Mouse (Mus musculus) cerebellum, postnatal 10 days (tissue): ENCODE measurements around the gene Fam209.
A peak's percentile ranks its signal among the peaks of the same experiment; 100 is the strongest.

Experiments used
- DNase-seq, 2 experiments: peaks; one replicate each; pipeline ENCODE4 v3.0.0; 2021; ENCODE audit warnings: mixed read lengths in 2 of 2

Fam209 gene

GRCm38 (mm10) chr2:172477860-172478259 lies 5.5 kb downstream of the Fam209 start:
- DNase-seq, result peak; percentile 71 to 80

DNA sequence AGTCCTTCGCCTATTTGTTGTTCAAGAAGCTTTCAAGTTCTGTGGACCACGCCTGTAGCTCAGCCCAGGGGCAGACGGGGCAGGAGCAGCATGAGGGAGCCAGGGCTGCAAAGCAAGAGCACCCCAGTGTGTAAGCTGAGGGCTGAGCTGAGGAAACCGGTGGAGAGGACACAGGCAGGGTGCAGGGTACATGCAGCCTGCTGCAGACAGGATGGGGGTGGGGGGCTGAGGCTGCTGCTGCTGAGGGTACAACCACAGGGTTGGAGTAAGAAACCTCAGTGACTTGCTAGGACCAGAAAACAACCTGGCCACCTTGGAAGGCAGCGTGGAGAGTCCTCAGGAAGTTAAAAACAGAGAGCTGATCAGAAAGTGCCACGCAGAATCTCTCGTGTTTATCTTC lies 8.0 kb downstream of the Fam209 start:
- no peak for DNase-seq

GRCm38 (mm10) chr2:172481654-172482385 lies 9.5 kb downstream of the Fam209 start:
- no peak for DNase-seq

DNA sequence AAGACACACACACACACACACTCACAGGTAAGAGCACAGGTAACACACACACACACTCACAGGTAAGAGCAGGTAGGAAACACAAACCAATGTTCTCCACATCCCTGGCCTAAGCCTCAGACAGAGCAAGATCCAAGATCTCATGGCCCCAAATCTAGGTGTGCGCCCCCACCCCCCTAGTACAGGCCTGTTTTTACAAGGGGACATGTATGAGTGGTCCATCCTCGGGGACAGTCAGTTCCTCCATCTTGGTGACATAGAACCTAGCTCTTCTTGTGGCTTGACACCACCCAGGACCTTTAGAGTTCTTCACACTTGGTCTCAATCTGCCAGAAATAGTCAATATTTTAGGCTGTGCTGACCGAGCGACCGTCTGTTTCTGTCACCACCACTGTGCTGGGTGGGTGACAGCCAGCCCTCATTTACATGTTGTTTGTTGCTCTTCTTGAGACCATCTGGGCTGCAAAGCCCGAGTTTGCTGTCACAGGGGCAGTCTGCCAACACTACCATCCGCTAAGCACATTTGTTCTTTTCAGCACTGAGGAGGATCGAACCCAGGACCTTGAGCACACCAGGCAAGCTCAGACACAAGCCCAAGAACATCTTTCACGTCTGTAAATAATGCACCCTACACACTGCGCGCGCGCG lies 11.6 kb downstream of the Fam209 start:
- DNase-seq, result peak; percentile 72 to 83

DNA sequence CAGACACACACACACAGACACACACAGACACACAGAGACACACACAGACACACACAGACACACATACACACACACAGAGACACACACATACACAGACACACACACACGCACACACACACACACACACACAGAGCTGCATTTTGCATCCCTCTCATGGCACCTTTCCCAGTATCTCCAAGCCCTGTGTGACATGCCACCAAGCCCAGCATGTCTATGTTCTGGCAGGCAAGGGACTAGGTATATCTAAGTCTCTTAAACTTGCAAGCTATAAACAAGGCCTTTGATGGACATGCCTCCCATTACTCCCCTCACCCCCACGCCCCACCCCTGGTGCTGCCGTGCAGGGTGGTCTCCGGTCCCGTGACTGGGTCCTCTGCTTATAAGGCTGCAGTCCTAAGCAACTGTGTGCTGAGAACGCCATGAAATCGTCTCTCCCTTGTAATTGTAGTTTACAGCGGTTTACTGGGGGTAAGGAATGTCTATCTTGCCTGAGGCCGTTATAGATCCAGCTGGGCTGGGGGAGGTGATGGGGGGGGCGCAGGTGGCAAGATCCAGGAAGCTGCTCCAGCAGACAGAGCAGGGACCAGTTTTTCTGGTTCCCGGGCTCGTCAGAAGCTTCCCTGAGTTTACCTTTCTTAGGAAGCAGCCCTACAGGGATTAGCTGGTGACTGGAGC lies 12.5 kb downstream of the Fam209 start:
- DNase-seq, result no peak

DNA sequence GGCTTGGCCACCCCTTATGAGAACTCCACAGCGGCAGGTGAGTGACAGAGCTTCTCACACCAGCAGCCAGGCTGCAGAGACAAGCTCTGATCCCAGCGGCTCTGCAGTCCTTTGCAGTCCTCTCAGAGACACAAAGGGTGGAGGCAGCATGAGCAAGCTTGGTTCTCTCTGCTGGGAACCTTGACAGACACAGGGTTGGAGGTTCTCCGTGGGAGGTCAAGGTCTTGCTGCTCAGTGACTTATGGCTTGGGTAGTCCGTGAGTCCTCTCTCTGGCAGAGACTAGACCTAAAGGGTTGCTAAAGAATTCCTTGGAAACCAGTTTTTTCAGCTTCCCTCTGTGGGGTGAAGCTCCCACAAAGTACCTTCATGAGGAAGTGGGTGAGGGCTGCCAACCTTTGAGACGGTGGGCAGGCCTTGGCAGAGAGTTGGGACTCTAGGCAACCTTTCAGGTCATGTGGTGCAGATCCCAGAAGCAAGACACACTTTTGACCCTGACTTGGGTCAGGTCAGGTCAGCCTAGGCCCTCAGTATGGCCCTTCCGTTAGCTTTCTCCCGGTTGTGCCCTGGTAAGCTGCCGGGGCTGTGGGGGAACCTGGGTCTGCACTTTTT lies 24.5 kb downstream of the Fam209 start:
- no peak for DNase-seq

DNA sequence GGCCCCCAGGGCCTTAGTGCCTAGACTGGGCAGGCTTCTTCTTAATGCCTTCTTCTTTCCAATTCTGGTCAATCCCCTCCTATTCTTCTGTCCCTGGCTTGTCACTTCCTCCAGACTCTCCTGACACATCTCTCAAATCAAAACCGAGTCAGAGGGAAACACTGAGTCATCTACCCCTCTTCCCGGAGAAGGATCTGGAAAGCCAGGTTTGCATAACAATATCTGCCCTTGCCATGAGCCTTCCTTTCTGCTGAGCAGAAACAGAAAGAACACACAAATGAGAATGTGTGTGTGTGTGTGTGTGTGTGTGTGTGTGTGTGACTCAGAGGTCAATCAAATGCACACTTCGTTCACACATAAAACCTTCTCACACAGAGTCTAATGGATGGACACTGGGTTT lies 26.5 kb downstream of the Fam209 start:
- no peak for DNase-seq

GRCm38 (mm10) chr2:172500752-172501316 lies 28.5 kb downstream of the Fam209 start:
- no peak for DNase-seq

DNA sequence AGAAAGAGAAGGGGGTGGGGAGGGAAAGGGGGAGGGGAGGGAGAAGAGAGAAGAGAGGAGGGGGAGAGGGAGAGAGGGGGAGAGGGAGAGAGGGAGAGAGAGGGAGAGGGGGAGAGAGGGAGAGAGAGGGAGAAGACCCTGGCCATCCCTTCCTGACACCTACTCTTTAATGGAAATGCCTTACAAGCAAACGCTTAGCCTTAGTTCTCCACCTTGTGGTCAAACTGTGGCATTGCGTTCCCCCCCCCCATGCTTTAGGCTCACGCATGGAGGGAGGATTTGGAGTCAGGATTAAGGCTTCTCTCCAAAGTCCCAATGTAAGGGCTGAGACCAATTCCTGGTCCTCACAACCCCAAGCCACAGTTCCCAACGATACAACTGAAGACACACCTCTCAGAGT lies 29.0 kb downstream of the Fam209 start:
- peak; percentile 63 to 71 for DNase-seq

DNA sequence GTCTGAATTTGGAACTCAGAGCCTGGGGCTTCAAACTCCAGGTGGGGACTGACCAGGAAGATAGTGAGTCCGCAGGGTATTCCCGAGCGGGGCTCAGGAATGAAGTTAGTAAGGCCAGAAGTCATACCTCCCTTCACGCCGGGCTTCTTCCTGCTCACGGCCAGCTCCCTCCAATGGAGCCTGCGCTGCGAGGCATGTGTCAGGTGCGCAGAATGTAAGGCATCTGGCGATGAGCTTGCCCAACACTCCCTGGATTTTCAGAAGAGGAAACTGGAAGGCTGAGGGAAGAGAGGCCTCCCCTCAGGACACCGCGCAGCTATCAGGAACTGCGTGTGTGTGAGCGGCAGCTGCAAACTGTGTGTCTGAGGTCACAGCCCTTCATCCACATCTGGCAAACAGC lies 29.8 kb downstream of the Fam209 start:
- no peak for DNase-seq

DNA sequence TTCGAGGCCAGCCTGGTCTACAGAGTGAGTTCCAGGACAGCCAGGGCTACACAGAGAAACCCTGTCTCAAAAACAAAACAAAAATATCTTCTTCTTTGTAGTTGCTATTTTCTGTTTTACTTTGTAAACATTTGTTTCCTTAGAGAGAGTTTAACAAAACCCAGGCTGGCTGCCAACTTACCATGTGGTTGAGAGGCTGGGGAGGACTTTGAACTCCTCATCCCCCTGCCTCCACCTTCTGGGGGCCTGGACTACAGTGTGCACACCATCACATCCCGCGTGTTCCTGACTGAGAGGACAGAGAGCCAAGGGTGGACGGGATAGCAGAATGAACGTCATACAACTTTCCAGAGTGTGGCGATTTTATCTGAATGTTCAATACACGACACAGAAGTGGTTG lies 33.8 kb downstream of the Fam209 start:
- DNase-seq, result no peak

DNA sequence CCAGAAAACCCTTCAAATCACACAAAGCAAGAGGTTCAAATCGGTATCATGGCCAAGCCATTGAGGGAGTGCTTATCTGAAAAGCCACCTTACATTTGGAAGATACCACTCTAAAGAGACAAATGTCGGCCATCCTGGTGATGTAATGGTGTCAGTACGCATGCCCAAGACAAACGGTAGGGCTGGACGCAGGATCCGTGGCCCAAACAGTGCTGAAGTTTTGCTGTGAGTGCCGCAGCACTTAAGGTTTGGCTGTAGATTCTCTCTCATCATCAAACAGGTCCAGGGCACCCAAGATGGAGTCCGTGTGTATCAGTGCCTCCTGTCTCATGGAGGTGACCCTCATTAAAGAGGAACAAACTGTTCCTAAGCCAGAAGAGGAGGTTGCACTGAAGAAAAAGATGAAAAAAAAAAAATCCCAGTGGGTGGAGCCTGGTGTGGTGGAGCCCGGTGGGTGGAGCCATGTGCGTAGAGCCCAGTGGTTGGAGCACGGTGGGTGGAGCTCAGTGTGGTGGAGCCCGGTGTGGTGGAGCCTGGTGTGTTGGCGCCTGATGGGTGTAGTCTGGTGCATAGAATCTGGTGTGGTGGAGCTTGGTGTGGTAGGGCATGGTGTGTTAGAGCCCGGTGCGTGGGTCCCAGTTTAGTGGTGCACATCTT lies 37.9 kb downstream of the Fam209 start:
- no peak for DNase-seq

- no peak for DNase-seq
Measured at GRCm38 (mm10) chr2:172510899-172511298, 38.6 kb downstream of the Fam209 start.

DNA sequence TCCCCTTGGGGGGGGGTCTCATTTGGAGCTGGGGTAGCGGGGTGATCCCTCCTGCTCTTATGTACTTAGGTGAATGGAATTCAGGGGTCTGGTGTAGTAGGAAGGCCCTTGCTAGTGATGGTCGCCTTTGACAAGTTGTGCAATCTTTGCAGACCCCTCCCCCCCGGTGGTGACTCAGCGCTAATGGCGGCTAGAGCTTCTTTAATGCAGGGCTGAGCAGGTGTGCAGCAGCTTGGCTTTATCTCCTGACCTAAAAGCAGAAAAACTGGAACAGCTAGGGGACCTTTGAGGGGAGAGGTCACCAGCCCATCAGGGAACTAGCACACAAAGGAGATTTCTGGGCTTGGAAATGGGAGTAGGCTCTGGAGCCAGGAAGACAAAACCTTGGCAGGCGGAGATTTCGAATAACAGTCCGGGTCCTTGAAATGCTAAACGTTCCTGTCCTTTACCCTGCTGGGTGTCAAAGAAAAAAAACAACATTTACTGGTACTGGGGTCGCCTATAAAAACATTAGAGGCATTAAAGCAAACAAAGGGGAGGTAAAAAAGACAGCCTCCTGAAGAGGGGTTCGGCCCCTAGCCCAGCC lies 44.2 kb downstream of the Fam209 start:
- DNase-seq, result no peak

DNA sequence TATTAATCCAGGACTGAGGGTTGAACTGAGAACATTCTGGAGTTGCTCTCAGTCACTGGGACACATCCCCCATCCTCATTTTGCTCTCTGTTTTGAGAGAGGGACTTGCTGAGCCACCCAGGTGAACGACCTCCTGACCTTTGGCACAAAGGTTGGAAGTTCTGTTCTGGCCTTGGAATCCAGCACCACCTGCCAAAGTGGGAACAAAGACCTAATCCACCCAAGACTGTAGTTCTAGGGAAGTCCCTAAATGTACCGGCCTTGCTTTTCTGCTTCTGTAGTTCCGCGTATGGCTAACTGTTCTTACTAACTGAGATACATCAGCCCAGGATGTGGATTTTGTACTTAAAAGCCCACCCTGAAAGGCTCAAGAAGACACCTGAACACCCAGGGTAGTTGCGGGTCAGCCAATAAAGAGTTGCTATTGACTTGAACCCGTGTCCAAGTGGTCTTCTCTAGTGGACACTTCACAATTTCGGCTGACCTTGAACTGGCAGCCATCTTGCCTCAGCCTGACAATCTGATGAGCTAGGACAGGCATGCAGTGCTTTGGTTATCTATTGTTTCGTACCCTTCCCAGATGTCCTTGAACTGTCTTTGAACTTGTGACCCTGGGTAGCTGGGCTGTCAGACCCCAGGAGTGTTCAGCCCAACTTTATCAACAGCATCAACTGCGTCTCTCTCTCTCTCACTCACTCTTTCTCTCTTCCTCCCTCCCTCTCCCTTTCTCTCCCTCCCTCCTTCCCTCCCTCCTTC lies 48.5 kb downstream of the Fam209 start:
- DNase-seq, result no peak

GRCm38 (mm10) chr2:172522528-172522927 lies 50.2 kb downstream of the Fam209 start:
- DNase-seq, result no peak
